Mouse (Mus musculus): ENCODE measurements around the gene Focad. TPM values are rescaled to one million over a fixed set of nuclear protein-coding genes. Genes with fewer than 3 reads are reported as not detected.

Focad gene
- polyA plus RNA-seq, 1 experiment from 2014 or later: 14.1 TPM

- Histone ChIP-seq H3K4me3 (no peak overlapping the region), H3K4me1 (0 out of 2 replicates have a peak, but pooled peaks cover 3% of the 10 kb centered on the region), H3K27ac (no peak overlapping the region), H3K27me3 (ENCODE audit: low read depth, poor library complexity, severe bottlenecking) (no peaks in the 10 kb centered on the region), H3K9me3 (replicated peaks) (no peaks in the 10 kb centered on the region), H3K36me3 (no peaks in the 10 kb centered on the region)
- DNase-seq (ENCODE audit: low spot score): no peak
Measured at GRCm38 (mm10) chr4:88302291-88302690, 207.9 kb downstream of the Focad start.

DNA sequence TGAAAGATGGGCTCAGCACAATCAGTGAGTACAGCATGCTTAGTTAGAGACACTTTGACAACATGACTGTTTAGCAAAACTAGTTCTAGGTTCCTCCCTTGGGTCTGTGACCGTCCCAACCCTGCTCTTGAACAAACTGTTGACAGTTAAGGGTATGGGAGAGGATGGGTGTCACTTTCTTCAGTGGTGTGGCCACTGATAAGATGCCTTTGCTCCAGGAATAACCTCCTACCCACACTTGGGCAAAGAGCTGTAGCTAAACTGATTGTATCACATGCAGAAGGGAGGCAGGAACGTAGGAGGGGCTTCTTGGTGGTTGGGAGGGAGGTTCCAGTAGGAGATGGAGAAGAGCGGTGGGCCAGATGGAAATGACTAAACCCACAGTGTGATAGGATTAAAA is 213.3 kb downstream of the Focad start:
- Histone ChIP-seq H3K4me3 (no peak overlapping the region), H3K27me3 (ENCODE audit: low read depth, poor library complexity, severe bottlenecking) (no peaks in the 10 kb centered on the region), H3K27ac (no peak overlapping the region), H3K36me3 (no peaks in the 10 kb centered on the region), H3K9me3 (replicated peaks) (no peaks in the 10 kb centered on the region), H3K4me1 (no peaks in the 10 kb centered on the region)
- WGBS: 88% methylated on average over 3 of the region's 3 CpGs
- DNase-seq (ENCODE audit: low spot score): no peak

DNA sequence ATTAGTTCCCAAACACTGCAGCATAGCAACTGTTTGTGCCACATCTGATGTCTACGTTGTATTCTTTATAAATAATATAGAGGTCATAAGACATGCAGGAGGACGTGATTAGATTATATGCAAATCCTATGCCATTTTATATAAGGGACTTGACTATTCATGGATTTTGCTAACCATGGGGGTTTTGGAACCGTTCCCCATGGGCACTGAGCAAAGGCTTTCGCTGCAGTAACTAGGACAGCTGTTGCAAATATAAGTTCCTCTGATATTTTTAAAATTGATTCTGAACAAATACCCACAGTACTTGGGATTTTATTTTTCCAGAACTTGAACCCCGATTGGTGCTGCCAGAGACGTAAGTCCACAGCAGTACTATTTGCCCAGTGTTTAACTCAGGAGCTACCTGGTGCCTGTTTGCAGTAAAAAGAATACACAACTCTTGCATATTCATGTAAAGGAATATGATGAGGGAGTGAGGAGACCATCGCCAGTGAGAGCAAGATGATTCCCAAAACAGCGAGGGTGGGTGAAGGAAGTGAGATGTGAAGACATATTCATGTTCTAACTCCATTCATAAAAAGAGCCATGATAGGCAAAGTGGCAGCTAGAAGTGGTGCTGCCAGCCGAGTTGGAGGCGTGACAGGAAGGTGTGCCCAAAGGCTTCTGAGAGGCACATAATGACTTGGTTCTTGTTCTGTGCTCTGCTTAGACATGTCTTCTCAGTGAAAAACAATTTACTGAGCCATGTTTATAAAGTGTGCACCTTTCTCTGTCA is 214.1 kb downstream of the Focad start:
- no peaks in the 10 kb centered on the region for H3K27me3 ChIP-seq (ENCODE audit: low read depth, poor library complexity, severe bottlenecking)
- H3K9me3 ChIP-seq (replicated peaks): no peaks in the 10 kb centered on the region
- no peaks in the 10 kb centered on the region for H3K4me1 ChIP-seq
- H3K4me3 ChIP-seq: no peak overlapping the region
- no peak overlapping the region for H3K27ac ChIP-seq
- DNase-seq (ENCODE audit: low spot score): no peak
- no peaks in the 10 kb centered on the region for H3K36me3 ChIP-seq
- 94% methylated on average over 10 of the region's 10 CpGs for WGBS

GRCm38 (mm10) chr4:88309676-88310075 is 215.2 kb downstream of the Focad start:
- Histone ChIP-seq H3K9me3 (replicated peaks) (no peaks in the 10 kb centered on the region), H3K36me3 (no peaks in the 10 kb centered on the region), H3K27me3 (ENCODE audit: low read depth, poor library complexity, severe bottlenecking) (no peaks in the 10 kb centered on the region), H3K4me1 (no peaks in the 10 kb centered on the region), H3K27ac (no peak overlapping the region), H3K4me3 (no peak overlapping the region)
- peak; percentile 43 for DNase-seq (ENCODE audit: low spot score)
- WGBS: 53% methylated on average over 2 of the region's 2 CpGs

- Histone ChIP-seq H3K27me3 (ENCODE audit: low read depth, poor library complexity, severe bottlenecking) (no peaks in the 10 kb centered on the region), H3K9me3 (replicated peaks) (no peaks in the 10 kb centered on the region), H3K4me1 (no peaks in the 10 kb centered on the region), H3K27ac (no peak overlapping the region), H3K36me3 (no peaks in the 10 kb centered on the region), H3K4me3 (no peak overlapping the region)
- DNase-seq (ENCODE audit: low spot score): no peak
- 89% methylated on average over 3 of the region's 3 CpGs for WGBS
Measured at GRCm38 (mm10) chr4:88314898-88315297, 220.5 kb downstream of the Focad start.

- H3K4me3 ChIP-seq: no peak overlapping the region
- no peak for DNase-seq (ENCODE audit: low spot score)
- H3K27ac ChIP-seq: no peak overlapping the region
- no peaks in the 10 kb centered on the region for H3K9me3 ChIP-seq (replicated peaks)
- H3K4me1 ChIP-seq: no peaks in the 10 kb centered on the region
- no peaks in the 10 kb centered on the region for H3K27me3 ChIP-seq (ENCODE audit: low read depth, poor library complexity, severe bottlenecking)
- WGBS: 94% methylated on average over 1 of the region's 1 CpGs
- H3K36me3 ChIP-seq: no peaks in the 10 kb centered on the region
Measured at GRCm38 (mm10) chr4:88320067-88320466, 225.6 kb downstream of the Focad start.

GRCm38 (mm10) chr4:88325392-88325791 is 231.0 kb downstream of the Focad start:
- no peaks in the 10 kb centered on the region for H3K9me3 ChIP-seq (replicated peaks)
- H3K27me3 ChIP-seq (ENCODE audit: low read depth, poor library complexity, severe bottlenecking): no peaks in the 10 kb centered on the region
- H3K4me3 ChIP-seq: no peak overlapping the region
- H3K4me1 ChIP-seq: no peaks in the 10 kb centered on the region; the same call in 1 of the 2 replicates
- H3K36me3 ChIP-seq: no peaks in the 10 kb centered on the region
- no peak for DNase-seq (ENCODE audit: low spot score)
- H3K27ac ChIP-seq: no peak overlapping the region
- 86% methylated on average over 5 of the region's 5 CpGs for WGBS

GRCm38 (mm10) chr4:88334533-88334932 is 240.1 kb downstream of the Focad start:
- no peaks in the 10 kb centered on the region for H3K27me3 ChIP-seq (ENCODE audit: low read depth, poor library complexity, severe bottlenecking)
- H3K4me3 ChIP-seq: no peak overlapping the region
- H3K27ac ChIP-seq: no peak overlapping the region
- no peaks in the 10 kb centered on the region for H3K9me3 ChIP-seq (replicated peaks)
- DNase-seq (ENCODE audit: low spot score): no peak
- peaks cover 20% of the 10 kb centered on the region for H3K4me1 ChIP-seq
- 91% methylated on average over 4 of the region's 4 CpGs for WGBS
- no peaks in the 10 kb centered on the region for H3K36me3 ChIP-seq

- WGBS: 48% methylated on average over 2 of the region's 2 CpGs
- no peak for DNase-seq (ENCODE audit: low spot score)
- H3K27ac ChIP-seq: no peak overlapping the region
Measured at GRCm38 (mm10) chr4:88336753-88337152, 242.3 kb downstream of the Focad start.

GRCm38 (mm10) chr4:88337365-88337764 is 242.9 kb downstream of the Focad start:
- DNase-seq (ENCODE audit: low spot score): no peak
- H3K4me1 ChIP-seq: peaks cover 20% of the 10 kb centered on the region
- H3K36me3 ChIP-seq: no peaks in the 10 kb centered on the region
- H3K27me3 ChIP-seq (ENCODE audit: low read depth, poor library complexity, severe bottlenecking): no peaks in the 10 kb centered on the region
- no peak overlapping the region for H3K4me3 ChIP-seq
- WGBS: 67% methylated on average over 2 of the region's 2 CpGs
- H3K9me3 ChIP-seq (replicated peaks): no peaks in the 10 kb centered on the region
- H3K27ac ChIP-seq: no peak overlapping the region

More at GRCm38 (mm10) chr4:88336753-88337152, 242.3 kb downstream of the Focad start:
- peaks cover 20% of the 10 kb centered on the region for H3K4me1 ChIP-seq
- no peaks in the 10 kb centered on the region for H3K27me3 ChIP-seq (ENCODE audit: low read depth, poor library complexity, severe bottlenecking)
- no peaks in the 10 kb centered on the region for H3K36me3 ChIP-seq
- no peaks in the 10 kb centered on the region for H3K9me3 ChIP-seq (replicated peaks)
- no peak overlapping the region for H3K4me3 ChIP-seq

GRCm38 (mm10) chr4:88338130-88338529 is 243.7 kb downstream of the Focad start:
- WGBS: 60% methylated on average over 5 of the region's 5 CpGs
- H3K9me3 ChIP-seq (replicated peaks): no peaks in the 10 kb centered on the region
- no peak overlapping the region for H3K4me3 ChIP-seq
- H3K27me3 ChIP-seq (ENCODE audit: low read depth, poor library complexity, severe bottlenecking): no peaks in the 10 kb centered on the region
- no peak overlapping the region for H3K27ac ChIP-seq
- DNase-seq (ENCODE audit: low spot score): no peak
- no peaks in the 10 kb centered on the region for H3K36me3 ChIP-seq
- peaks cover 20% of the 10 kb centered on the region for H3K4me1 ChIP-seq

GRCm38 (mm10) chr4:88344468-88344867 is 250.0 kb downstream of the Focad start:
- Histone ChIP-seq H3K27ac (no peak overlapping the region), H3K9me3 (replicated peaks) (no peaks in the 10 kb centered on the region), H3K4me3 (no peak overlapping the region), H3K36me3 (no peaks in the 10 kb centered on the region), H3K27me3 (ENCODE audit: low read depth, poor library complexity, severe bottlenecking) (no peaks in the 10 kb centered on the region), H3K4me1 (no peaks in the 10 kb centered on the region)
- DNase-seq (ENCODE audit: low spot score): no peak
- 95% methylated on average over 11 of the region's 11 CpGs for WGBS

DNA sequence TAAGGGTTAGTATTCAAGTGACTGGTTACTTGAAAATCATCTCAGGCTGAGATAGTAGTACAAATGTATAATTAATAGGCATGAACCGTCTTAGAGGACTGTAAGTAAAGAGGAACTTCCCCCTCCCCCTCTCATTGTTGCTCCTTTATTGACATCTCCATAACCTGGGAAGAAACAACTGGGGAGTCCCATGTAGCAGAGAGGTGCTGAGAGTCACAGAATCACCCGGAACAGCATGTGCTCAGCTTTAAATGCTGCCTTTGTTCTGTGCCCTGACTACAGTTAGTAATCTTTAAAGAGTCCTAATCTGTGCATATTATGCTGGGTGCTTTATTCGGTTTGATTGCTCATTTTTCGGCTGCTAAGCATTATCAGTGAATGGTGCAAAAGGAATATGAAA is 250.6 kb downstream of the Focad start:
- Histone ChIP-seq H3K9me3 (replicated peaks) (no peaks in the 10 kb centered on the region), H3K27ac (no peak overlapping the region), H3K27me3 (ENCODE audit: low read depth, poor library complexity, severe bottlenecking) (no peaks in the 10 kb centered on the region), H3K4me1 (no peaks in the 10 kb centered on the region), H3K4me3 (no peak overlapping the region), H3K36me3 (no peaks in the 10 kb centered on the region)
- WGBS: 84% methylated on average over 4 of the region's 4 CpGs
- no peak for DNase-seq (ENCODE audit: low spot score)

GRCm38 (mm10) chr4:88345938-88346337 is 251.5 kb downstream of the Focad start:
- Histone ChIP-seq H3K27me3 (ENCODE audit: low read depth, poor library complexity, severe bottlenecking) (no peaks in the 10 kb centered on the region), H3K27ac (no peak overlapping the region), H3K36me3 (no peaks in the 10 kb centered on the region), H3K4me3 (no peak overlapping the region), H3K4me1 (no peaks in the 10 kb centered on the region), H3K9me3 (replicated peaks) (no peaks in the 10 kb centered on the region)
- no peak for DNase-seq (ENCODE audit: low spot score)
- WGBS: 66% methylated on average over 8 of the region's 8 CpGs
